In the genomic region with DNA sequence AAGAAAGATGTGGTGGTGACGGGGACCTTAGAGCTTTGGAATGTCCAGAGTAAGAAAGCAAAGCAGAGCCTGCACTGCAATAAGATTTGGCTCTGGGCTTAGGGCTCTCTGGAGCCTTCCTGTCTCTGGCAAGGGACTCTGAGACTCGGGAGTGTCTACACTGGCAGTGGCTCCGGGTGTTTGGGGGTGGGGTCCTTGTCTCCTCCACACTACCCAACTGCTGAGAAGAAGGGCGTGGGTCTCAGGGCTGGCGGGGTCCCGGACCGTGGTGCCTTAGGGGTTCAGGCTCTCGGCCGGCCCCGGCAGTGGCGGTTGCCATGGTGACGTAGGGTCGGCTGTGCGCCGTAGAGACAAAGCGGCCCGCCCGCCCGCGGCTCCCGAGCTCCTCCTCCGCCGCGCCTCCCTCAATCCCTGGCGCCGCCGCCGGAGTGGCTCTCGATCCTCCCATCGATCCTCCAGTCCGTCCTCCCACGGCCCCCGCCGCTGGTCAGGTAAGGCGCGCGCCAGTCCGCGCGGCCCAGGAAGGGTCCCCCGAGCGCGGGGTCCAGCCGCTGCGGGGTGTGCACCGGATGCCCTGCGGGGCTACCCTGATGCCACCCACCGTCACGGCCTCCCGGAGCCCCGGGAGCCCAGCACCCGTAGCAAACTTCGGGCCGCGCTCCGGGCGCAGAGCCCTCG, we compare ENCODE assay signal across 9 mouse cellular contexts. TPM values are rescaled to one million over a fixed set of nuclear protein-coding genes. Genes with fewer than 3 reads are reported as not detected.
DNase-seq lines count a peak whose midpoint lies in the region; ATAC-seq and TF ChIP-seq lines count a peak whose summit lies in the region.
"Had no signal": no experiment of that assay in that cellular context is flagged by ENCODE, and none has a peak within 500 bp of the region (broad histone marks: within the 10 kb centered on the region; RNA-seq: fewer than 3 reads in every experiment).

A gene (plus strand): TSS at position 134 of the 678 bp plus-strand sequence.

- H3K9me3 ChIP-seq in embryonic facial prominence, embryonic 11.5 days (replicated peaks; ENCODE audit: control insufficient read depth, low read length), result no peaks in the 10 kb centered on the region
- H3K9me3 ChIP-seq in limb, embryonic 12.5 days, result no peaks in the 10 kb centered on the region
- H3K9me3 ChIP-seq in midbrain, embryonic 14.5 days (ENCODE audit: control insufficient read depth, low read length), result no peaks in the 10 kb centered on the region
- H3K9me3 ChIP-seq in stomach, embryonic 14.5 days (ENCODE audit: control insufficient read depth, low read depth, low read length), result no peaks in the 10 kb centered on the region
- H3K9me3 ChIP-seq: G1E had no signal

- intact Hi-C loops in heart, adult 2 months (cut with DNase I), result no loop called here

- TF ChIP-seq CTCF in spleen, adult 2 months (IDR thresholded peaks at IDR 0.05; ENCODE audit: extremely low read depth, insufficient read depth, insufficient read length, insufficient replicate concordance), result no peak
- no peak for TF ChIP-seq CTCF in heart, adult 2 months (IDR thresholded peaks at IDR 0.05)
- no peak for TF ChIP-seq CTCF in kidney, adult 2 months (conservative IDR thresholded peaks at IDR 0.05; ENCODE audit: insufficient read depth, insufficient read length, low read depth, low read length)

- no peak for TF ChIP-seq EP300 in heart, adult 2 months (IDR thresholded peaks at IDR 0.05; ENCODE audit: insufficient read depth, low read depth, low read length)

- peak within 1 kb of the TSS; percentile 59 for H3K4me3 ChIP-seq in spleen, adult 2 months (ENCODE audit: extremely low read depth, insufficient read depth, insufficient read length)
- H3K4me3 ChIP-seq in embryonic facial prominence, embryonic 11.5 days (ENCODE audit: low read depth, low read length), result peak within 1 kb of the TSS; percentile 72
- H3K4me3 ChIP-seq in heart, adult 2 months, result peak within 1 kb of the TSS; percentile 57
- H3K4me3 ChIP-seq in kidney, adult 2 months (ENCODE audit: insufficient read depth, low read depth, low read length), result peak within 1 kb of the TSS; percentile 68
- peak within 1 kb of the TSS; percentile 73 for H3K4me3 ChIP-seq in limb, embryonic 12.5 days (replicated peaks)
- peak within 1 kb of the TSS; percentile 74 for H3K4me3 ChIP-seq in midbrain, embryonic 14.5 days (replicated peaks; ENCODE audit: low read depth, low read length)
- H3K4me3 ChIP-seq in stomach, embryonic 14.5 days (ENCODE audit: low read depth, low read length), result peak within 1 kb of the TSS; percentile 64

- H3K4me1 ChIP-seq in spleen, adult 2 months (ENCODE audit: control insufficient read depth, insufficient read depth, insufficient read length), result peaks cover 8% of the 10 kb centered on the region; the same call in 1 of the 2 replicates
- H3K4me1 ChIP-seq in embryonic facial prominence, embryonic 11.5 days (ENCODE audit: control insufficient read depth, insufficient read depth, low read length), result no peaks in the 10 kb centered on the region
- H3K4me1 ChIP-seq in heart, adult 2 months (ENCODE audit: control insufficient read depth, insufficient read depth, low read length), result peaks cover 2% of the 10 kb centered on the region; the same call in 1 of the 2 replicates
- H3K4me1 ChIP-seq in kidney, adult 2 months (ENCODE audit: control insufficient read depth, insufficient read depth, low read length), result no peaks in the 10 kb centered on the region
- H3K4me1 ChIP-seq in limb, embryonic 12.5 days (replicated peaks), result peaks cover 22% of the 10 kb centered on the region
- H3K4me1 ChIP-seq in midbrain, embryonic 14.5 days (ENCODE audit: control insufficient read depth, insufficient read depth, low read length), result peaks cover 19% of the 10 kb centered on the region
- no peaks in the 10 kb centered on the region for H3K4me1 ChIP-seq in stomach, embryonic 14.5 days (ENCODE audit: control insufficient read depth, insufficient read depth, low read length)

- no peak within 1 kb of the TSS for H3K27ac ChIP-seq in spleen, adult 2 months (ENCODE audit: insufficient read depth, low read length)
- peak within 1 kb of the TSS; percentile 16; the same call in 1 of the 2 replicates for H3K27ac ChIP-seq in embryonic facial prominence, embryonic 11.5 days (replicated peaks; ENCODE audit: low read depth, low read length)
- H3K27ac ChIP-seq in heart, adult 2 months, result no peak within 1 kb of the TSS
- H3K27ac ChIP-seq in kidney, adult 2 months (ENCODE audit: insufficient read depth, low read depth, low read length), result no peak within 1 kb of the TSS
- peak within 1 kb of the TSS; percentile 67; the same call in 1 of the 2 replicates for H3K27ac ChIP-seq in limb, embryonic 12.5 days
- peak within 1 kb of the TSS; percentile 84 for H3K27ac ChIP-seq in midbrain, embryonic 14.5 days (replicated peaks; ENCODE audit: low read depth, low read length)
- H3K27ac ChIP-seq in stomach, embryonic 14.5 days (ENCODE audit: low read length), result no peak within 1 kb of the TSS

- peak within 1 kb of the TSS; percentile 70 for H3K4me2 ChIP-seq in embryonic facial prominence, embryonic 11.5 days (ENCODE audit: low read depth, low read length)
- peak within 1 kb of the TSS; percentile 84 for H3K4me2 ChIP-seq in limb, embryonic 12.5 days
- H3K4me2 ChIP-seq in midbrain, embryonic 14.5 days (ENCODE audit: low read length), result peak within 1 kb of the TSS; percentile 70
- peak within 1 kb of the TSS; percentile 97 for H3K4me2 ChIP-seq in stomach, embryonic 14.5 days (replicated peaks; ENCODE audit: low read depth, low read length)

- ATAC-seq in embryonic facial prominence, embryonic 11.5 days (replicated peaks; ENCODE audit: insufficient number of reproducible peaks, low FRiP score, low TSS enrichment, low read depth), result peak; percentile 89
- ATAC-seq in limb, embryonic 12.5 days (ENCODE audit: insufficient number of reproducible peaks, insufficient read depth, low FRiP score, low TSS enrichment, low read depth), result peak; percentile 91
- ATAC-seq in midbrain, embryonic 14.5 days (ENCODE audit: low FRiP score, low TSS enrichment), result peak; percentile 94
- peak; percentile 88 for ATAC-seq in stomach, embryonic 14.5 days (ENCODE audit: insufficient number of reproducible peaks, insufficient read depth, low FRiP score, low read depth)

- H3K27me3 ChIP-seq in spleen, adult 2 months (ENCODE audit: control insufficient read depth, insufficient read depth, low read length), result peaks cover 11% of the 10 kb centered on the region
- no peaks in the 10 kb centered on the region for H3K27me3 ChIP-seq in embryonic facial prominence, embryonic 11.5 days (ENCODE audit: control insufficient read depth, insufficient read depth, low read length)
- peaks cover 4% of the 10 kb centered on the region for H3K27me3 ChIP-seq in heart, adult 2 months (ENCODE audit: control insufficient read depth, insufficient read depth, low read length)
- no peaks in the 10 kb centered on the region; the same call in 1 of the 2 replicates for H3K27me3 ChIP-seq in kidney, adult 2 months (replicated peaks; ENCODE audit: control insufficient read depth, insufficient read depth, low read length)
- H3K27me3 ChIP-seq in limb, embryonic 12.5 days, result peaks cover 3% of the 10 kb centered on the region; the same call in 1 of the 2 replicates
- no peaks in the 10 kb centered on the region for H3K27me3 ChIP-seq in midbrain, embryonic 14.5 days (ENCODE audit: control insufficient read depth, insufficient read depth, low read length)
- H3K27me3 ChIP-seq in stomach, embryonic 14.5 days (ENCODE audit: control insufficient read depth, insufficient read depth, low read length), result no peaks in the 10 kb centered on the region

- DNase-seq in spleen, adult 2 months (ENCODE audit: low read depth in 1 of 2, low spot score in 2 of 2), result no peak
- DNase-seq in spleen, adult 12 weeks (ENCODE audit: low spot score), result no peak
- peak; percentile 93 for DNase-seq in embryonic facial prominence, embryonic 11.5 days (ENCODE audit: low spot score)
- peak; percentile 74 to 78 for DNase-seq in heart, adult 2 months
- DNase-seq in kidney, adult 2 months, result peak; percentile 66
- peak; percentile 94 for DNase-seq in midbrain, embryonic 14.5 days

- peak within 1 kb of the TSS; percentile 79 for H3K9ac ChIP-seq in embryonic facial prominence, embryonic 11.5 days (replicated peaks; ENCODE audit: low read length)
- H3K9ac ChIP-seq in heart, adult 2 months (ENCODE audit: low read depth, low read length), result peak within 1 kb of the TSS; percentile 68
- peak within 1 kb of the TSS; percentile 78 for H3K9ac ChIP-seq in limb, embryonic 12.5 days (replicated peaks)
- peak within 1 kb of the TSS; percentile 83 for H3K9ac ChIP-seq in midbrain, embryonic 14.5 days (replicated peaks; ENCODE audit: low read length)
- peak within 1 kb of the TSS; percentile 48 for H3K9ac ChIP-seq in stomach, embryonic 14.5 days (replicated peaks; ENCODE audit: low read depth, low read length)

- H3K79me2 ChIP-seq in heart, adult 2 months (replicated peaks; ENCODE audit: control insufficient read depth, insufficient read depth, low read length), result no peaks in the 10 kb centered on the region

- WGBS in spleen, adult 2 months, result under 1% methylated on average over 56 of the region's 58 CpGs
- 0% methylated on average over 50 of the region's 58 CpGs for WGBS in embryonic facial prominence, embryonic 11.5 days
- 2% methylated on average over 57 of the region's 58 CpGs for WGBS in heart, adult 2 months
- 2% methylated on average over 58 of the region's 58 CpGs for WGBS in kidney, adult 2 months
- under 1% methylated on average over 43 of the region's 58 CpGs for WGBS in limb, embryonic 12.5 days
- WGBS in midbrain, embryonic 14.5 days, result under 1% methylated on average over 58 of the region's 58 CpGs
- 1% methylated on average over 53 of the region's 58 CpGs for WGBS in stomach, embryonic 14.5 days

- H3K36me3 ChIP-seq in spleen, adult 2 months (ENCODE audit: control insufficient read depth, insufficient read depth, low read length), result no peaks in the 10 kb centered on the region
- no peaks in the 10 kb centered on the region; the same call in 1 of the 2 replicates for H3K36me3 ChIP-seq in embryonic facial prominence, embryonic 11.5 days (replicated peaks; ENCODE audit: control insufficient read depth, insufficient read depth, low read depth, low read length)
- no peaks in the 10 kb centered on the region for H3K36me3 ChIP-seq in heart, adult 2 months (ENCODE audit: control insufficient read depth, insufficient read depth, low read length)
- H3K36me3 ChIP-seq in kidney, adult 2 months (ENCODE audit: control insufficient read depth, insufficient read depth, low read length), result no peaks in the 10 kb centered on the region
- H3K36me3 ChIP-seq in limb, embryonic 12.5 days, result no peaks in the 10 kb centered on the region
- no peaks in the 10 kb centered on the region for H3K36me3 ChIP-seq in midbrain, embryonic 14.5 days (ENCODE audit: control insufficient read depth, insufficient read depth, low read length)
- H3K36me3 ChIP-seq in stomach, embryonic 14.5 days (ENCODE audit: control insufficient read depth, insufficient read depth, low read length), result no peaks in the 10 kb centered on the region
- H3K36me3 ChIP-seq: G1E had no signal

- TF ChIP-seq POLR2A in spleen, adult 2 months (IDR thresholded peaks at IDR 0.05; ENCODE audit: low read depth, low read length), result no peak
- TF ChIP-seq POLR2A in heart, adult 2 months (IDR thresholded peaks at IDR 0.05; ENCODE audit: insufficient read depth, low read depth, low read length), result no peak
- no peak for TF ChIP-seq POLR2A in kidney, adult 2 months (IDR thresholded peaks at IDR 0.05; ENCODE audit: low read depth, low read length)

RNA-seq across cellular contexts. Expression of the gene that starts here (rescaled TPM):
- 0.02 TPM in 2 replicates for polyA plus RNA-seq in spleen, adult 2 months (2012; rRNA removed)
- polyA plus RNA-seq in embryonic facial prominence, embryonic 11.5 days (2014; fragmentation: Nextera tagmentation; extraction: Ambion mirVana), result 8.1 and 12.1 TPM in 2 replicates
- total RNA-seq in heart, adult 2 months (2021), result under 1 TPM; 0.05 to 0.07 TPM
- polyA plus RNA-seq in heart, adult 2 months (2012; rRNA removed), result 0.12 and 0.16 TPM in 2 replicates
- polyA plus RNA-seq in kidney, adult 2 months (2012; rRNA removed), result 0.39 and 0.48 TPM in 2 replicates
- 6.5 and 8.5 TPM in 2 replicates for polyA plus RNA-seq in limb, embryonic 12.5 days (2016; fragmentation: Nextera tagmentation; extraction: Ambion mirVana)
- polyA plus RNA-seq in midbrain, embryonic 14.5 days (2014; fragmentation: Nextera tagmentation; extraction: Ambion mirVana), result 32.7 and 38.0 TPM in 2 replicates
- polyA plus RNA-seq in stomach, embryonic 14.5 days (2014; fragmentation: Nextera tagmentation; extraction: Ambion mirVana), result 3.2 and 3.7 TPM in 2 replicates
- polyA plus RNA-seq: G1E had no signal

Comparison
In these comparisons a context has a peak if more than half of its experiments do, and no peak if none do; other contexts are left out.
1. Peak in DNase-seq, H3K4me3 ChIP-seq and H3K9ac ChIP-seq in heart, adult 2 months; RNA of the gene not detected or under 1 TPM.
2. Peak in DNase-seq and H3K4me3 ChIP-seq in kidney, adult 2 months; RNA of the gene not detected or under 1 TPM.
3. DNase-seq: peak in embryonic facial prominence, embryonic 11.5 days (single experiment) and midbrain, embryonic 14.5 days (single experiment); none in spleen, adult 2 months (0 of 2) and spleen, adult 12 weeks (single experiment).
4. H3K27ac ChIP-seq: peak in embryonic facial prominence, embryonic 11.5 days (single experiment), limb, embryonic 12.5 days (single experiment) and midbrain, embryonic 14.5 days (single experiment); none in spleen, adult 2 months (single experiment), heart, adult 2 months (single experiment), kidney, adult 2 months (single experiment) and stomach, embryonic 14.5 days (single experiment).
5. Peak in every context shown above with its lines, with median percentiles within 50 percentile points of each other: H3K4me3 ChIP-seq, ATAC-seq, H3K4me2 ChIP-seq and H3K9ac ChIP-seq.